Mouse (Mus musculus): Measurements from ENCODE around the gene Cpn1. TPM values are rescaled to one million over a fixed set of nuclear protein-coding genes. Genes with fewer than 3 reads are reported as not detected.
A peak's percentile ranks its signal among the peaks of the same experiment; 100 is the strongest.
"Not testable (repeated sequence)": the region's sequence is repeated elsewhere in the genome, so short reads cannot be mapped to it uniquely, and the experiment has no call there.

Gene Cpn1
- polyA plus RNA-seq, 1 experiment from 2014 or later: 0.26 TPM

DNA sequence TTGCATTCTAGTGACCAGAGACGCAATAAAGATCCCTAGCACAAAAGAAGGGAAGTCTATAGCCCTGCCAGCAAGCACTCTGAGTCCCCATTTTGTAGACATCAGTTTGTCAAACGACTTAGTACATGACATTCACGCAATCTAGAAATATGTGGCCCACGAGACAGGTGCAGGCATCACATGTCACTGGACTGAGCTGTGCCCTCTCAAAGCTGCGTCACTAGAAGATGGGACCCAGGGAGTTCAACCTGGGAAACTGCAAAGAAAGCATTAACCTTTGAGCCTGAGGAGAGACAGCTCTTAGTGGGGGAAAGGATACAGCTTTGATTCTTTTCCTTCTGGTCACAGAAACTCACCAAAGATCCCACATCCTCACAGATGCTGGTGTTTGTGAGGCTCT lies 31.1 kb downstream of the Cpn1 start:
- no peaks in the 10 kb centered on the region for H3K36me3 ChIP-seq
- WGBS: 78% methylated on average over 5 of the region's 5 CpGs
- H3K4me3 ChIP-seq: no peak overlapping the region
- H3K4me2 ChIP-seq (replicated peaks): no peak overlapping the region
- no peaks in the 10 kb centered on the region for H3K9me3 ChIP-seq (replicated peaks)
- no peak for ATAC-seq (ENCODE audit: low FRiP score)
- H3K27me3 ChIP-seq: no peaks in the 10 kb centered on the region
- H3K4me1 ChIP-seq: no peaks in the 10 kb centered on the region
- H3K9ac ChIP-seq: no peak overlapping the region
- H3K27ac ChIP-seq: no peak overlapping the region

DNA sequence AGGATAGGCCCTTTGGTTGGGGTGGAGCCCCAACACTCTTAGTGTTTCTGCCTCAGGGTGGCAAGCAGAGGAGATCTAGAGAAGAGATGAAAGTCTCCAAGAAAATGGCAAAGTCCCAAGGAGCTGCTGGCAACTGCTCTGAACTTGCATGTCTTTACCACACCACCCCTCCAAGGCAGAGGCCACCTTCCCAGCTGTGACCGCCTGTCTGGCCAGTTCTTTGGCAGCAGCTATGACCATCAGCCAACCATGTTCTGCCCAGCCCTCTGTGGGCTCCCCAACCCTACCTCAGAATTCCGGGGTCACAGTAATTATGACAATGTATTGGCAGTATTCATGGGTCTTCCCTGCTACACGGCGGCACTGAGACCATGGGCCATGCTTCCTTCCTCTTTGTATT lies 31.5 kb downstream of the Cpn1 start:
- Histone ChIP-seq H3K4me1 (no peaks in the 10 kb centered on the region), H3K36me3 (no peaks in the 10 kb centered on the region), H3K9ac (no peak overlapping the region), H3K4me3 (no peak overlapping the region), H3K4me2 (replicated peaks) (no peak overlapping the region), H3K27me3 (no peaks in the 10 kb centered on the region), H3K27ac (no peak overlapping the region), H3K9me3 (replicated peaks) (no peaks in the 10 kb centered on the region)
- WGBS: 82% methylated on average over 4 of the region's 4 CpGs
- ATAC-seq (ENCODE audit: low FRiP score): no peak

DNA sequence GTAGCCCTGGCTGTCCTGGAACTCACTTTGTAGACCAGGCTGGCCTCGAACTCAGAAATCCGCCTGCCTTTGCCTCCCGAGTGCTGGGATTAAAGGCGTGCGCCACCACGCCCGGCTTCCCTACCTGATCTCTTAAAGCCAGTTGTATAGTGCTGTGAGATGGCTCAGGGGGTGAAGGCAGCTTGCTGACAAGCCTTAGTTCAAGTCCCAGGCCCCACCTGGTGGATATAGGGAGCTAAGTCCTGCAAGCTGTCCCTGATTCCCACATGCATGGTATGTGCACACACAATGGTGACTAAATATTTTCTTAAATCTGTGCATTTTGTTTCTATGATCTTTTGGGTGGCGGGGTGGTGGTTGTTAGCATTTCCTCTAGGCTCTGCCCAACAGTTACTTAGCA lies 33.4 kb downstream of the Cpn1 start:
- not testable (repeated sequence) for H3K9ac ChIP-seq; H3K36me3 ChIP-seq; ATAC-seq (ENCODE audit: low FRiP score); H3K4me3 ChIP-seq; H3K4me1 ChIP-seq; H3K9me3 ChIP-seq (replicated peaks); H3K27me3 ChIP-seq; H3K27ac ChIP-seq; H3K4me2 ChIP-seq (replicated peaks)
- whole genome bisulfite sequencing: 83% methylated on average over 8 of the region's 8 CpGs

DNA sequence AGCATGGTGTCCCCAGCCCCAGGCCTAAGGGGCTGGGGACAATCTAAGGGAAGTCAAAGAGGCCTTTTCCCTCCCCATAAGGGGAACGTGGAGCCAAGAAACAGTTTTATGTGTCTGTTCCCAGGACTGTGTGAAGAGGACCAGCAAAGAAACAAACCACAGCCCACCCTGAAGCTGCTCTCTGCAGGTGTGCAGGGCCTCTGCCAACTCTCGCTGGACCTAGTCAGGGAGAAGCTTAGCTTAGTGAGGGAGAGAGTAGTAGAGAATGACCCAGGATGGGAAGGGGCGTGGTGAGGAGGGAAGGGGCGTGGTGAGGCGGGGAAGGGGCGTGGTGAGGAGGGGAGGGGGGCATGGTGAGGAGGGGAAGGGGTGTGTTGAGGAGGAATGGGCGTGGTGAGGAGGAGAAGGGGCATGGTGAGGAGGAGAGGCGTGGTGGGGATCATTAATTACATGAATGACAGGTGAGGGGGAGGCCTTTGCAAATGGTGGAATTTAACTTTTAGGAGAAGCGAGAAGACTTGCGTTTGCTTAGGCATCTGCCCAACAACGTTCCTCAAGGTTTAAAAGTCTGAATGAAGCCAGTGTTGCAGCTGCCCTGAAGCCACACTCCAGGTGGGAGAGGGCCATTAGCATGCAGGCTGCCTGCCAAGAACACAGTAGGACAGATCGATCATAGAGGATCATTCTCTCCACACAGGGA lies 37.1 kb downstream of the Cpn1 start:
- ATAC-seq (ENCODE audit: low FRiP score): no peak
- Histone ChIP-seq H3K36me3 (no peaks in the 10 kb centered on the region), H3K4me2 (replicated peaks) (peak overlapping the region; percentile 1; the same call in 1 of the 2 replicates), H3K27ac (no peak overlapping the region), H3K9ac (no peak overlapping the region), H3K27me3 (no peaks in the 10 kb centered on the region), H3K9me3 (replicated peaks) (no peaks in the 10 kb centered on the region), H3K4me1 (peaks cover 6% of the 10 kb centered on the region), H3K4me3 (no peak overlapping the region)
- WGBS: 3% methylated on average over 11 of the region's 12 CpGs

- no peak overlapping the region for H3K4me3 ChIP-seq
- peaks cover 6% of the 10 kb centered on the region for H3K4me1 ChIP-seq
- no peak overlapping the region for H3K9ac ChIP-seq
- no peak overlapping the region for H3K27ac ChIP-seq
- 90% methylated on average over 8 of the region's 8 CpGs for WGBS
- ATAC-seq (ENCODE audit: low FRiP score): no peak
- H3K9me3 ChIP-seq (replicated peaks): no peaks in the 10 kb centered on the region
- no peaks in the 10 kb centered on the region for H3K36me3 ChIP-seq
- no peak overlapping the region for H3K4me2 ChIP-seq (replicated peaks)
- H3K27me3 ChIP-seq: no peaks in the 10 kb centered on the region
Measured at GRCm38 (mm10) chr19:43944566-43944965, 41.8 kb downstream of the Cpn1 start.

DNA sequence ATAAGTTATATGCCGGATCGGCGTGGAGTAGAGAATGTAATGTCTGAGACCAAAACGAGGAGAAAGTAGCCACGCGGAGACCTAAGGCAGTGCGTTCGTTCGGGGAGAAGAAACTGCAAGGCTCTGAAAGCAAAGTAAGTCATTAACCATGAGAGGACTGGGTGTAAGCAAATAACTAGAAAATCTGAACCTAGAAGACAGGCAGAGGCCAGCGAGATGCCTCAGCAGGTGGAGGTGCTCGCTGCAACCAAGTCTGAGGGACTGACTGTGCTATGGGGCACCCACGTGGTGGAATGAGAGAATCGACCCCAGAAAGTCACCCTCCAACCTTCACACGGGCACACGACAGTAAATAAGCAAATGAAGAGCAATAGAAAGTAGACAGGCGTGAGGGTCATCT lies 43.3 kb downstream of the Cpn1 start:
- H3K9me3 ChIP-seq (replicated peaks): no peaks in the 10 kb centered on the region
- WGBS: 76% methylated on average over 16 of the region's 16 CpGs
- ATAC-seq (ENCODE audit: low FRiP score): no peak
- H3K27me3 ChIP-seq: no peaks in the 10 kb centered on the region
- no peak overlapping the region for H3K4me3 ChIP-seq
- H3K9ac ChIP-seq: no peak overlapping the region
- no peak overlapping the region for H3K27ac ChIP-seq
- H3K4me1 ChIP-seq: no peaks in the 10 kb centered on the region
- no peak overlapping the region for H3K4me2 ChIP-seq (replicated peaks)
- H3K36me3 ChIP-seq: no peaks in the 10 kb centered on the region

- no peaks in the 10 kb centered on the region for H3K4me1 ChIP-seq
- H3K27me3 ChIP-seq: no peaks in the 10 kb centered on the region; the same call in 1 of the 2 replicates
- peak within 1 kb of the TSS; percentile 82 for H3K4me3 ChIP-seq
Measured at GRCm38 (mm10) chr19:43939769-43940689, 46.3 kb downstream of the Cpn1 start, which contains the start of gene Dnmbp. TSS of gene Dnmbp (minus strand) at chr19:43940191.

DNA sequence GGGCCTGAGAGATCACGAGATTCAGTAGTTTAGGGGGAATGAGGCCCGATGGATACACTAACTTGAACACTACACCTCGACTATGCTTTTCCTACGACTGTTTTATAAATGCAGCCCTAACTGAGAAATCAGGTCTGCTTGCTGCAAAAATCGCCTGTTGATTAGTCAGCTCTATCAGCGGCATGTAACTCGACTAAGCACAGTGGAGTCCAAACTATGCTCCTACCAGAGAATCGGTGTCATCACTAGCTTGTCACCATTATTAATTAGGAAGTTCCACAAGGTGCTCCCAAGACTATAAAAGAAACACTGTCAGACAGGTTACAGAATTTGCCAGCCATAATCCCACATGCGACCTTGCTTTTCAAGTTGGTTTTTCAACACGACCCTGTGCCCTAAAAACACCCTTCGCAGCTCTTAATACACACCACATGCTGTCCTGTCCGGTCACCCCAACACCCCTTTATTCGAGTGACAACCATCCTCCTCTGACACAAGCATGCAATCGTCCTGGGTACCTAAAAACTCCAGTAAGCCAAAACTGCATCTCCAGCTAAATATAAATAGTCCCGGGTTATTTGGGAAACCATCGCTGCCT lies 47.1 kb downstream of the Cpn1 start:
- H3K36me3 ChIP-seq: no peaks in the 10 kb centered on the region
- ATAC-seq (ENCODE audit: low FRiP score): 0 out of 2 replicates have a peak, but pooled peaks have one; percentile 6
- peak overlapping the region; percentile 82 for H3K4me3 ChIP-seq
- H3K9me3 ChIP-seq (replicated peaks): no peaks in the 10 kb centered on the region
- H3K4me2 ChIP-seq (replicated peaks): peak overlapping the region; percentile 82
- H3K27ac ChIP-seq: no peak overlapping the region
- H3K27me3 ChIP-seq: no peaks in the 10 kb centered on the region; the same call in 1 of the 2 replicates
- H3K4me1 ChIP-seq: no peaks in the 10 kb centered on the region
- peak overlapping the region; percentile 82 for H3K9ac ChIP-seq
- 36% methylated on average over 16 of the region's 16 CpGs for WGBS

More at GRCm38 (mm10) chr19:43939769-43940689, 46.3 kb downstream of the Cpn1 start, which contains the start of gene Dnmbp:
- peak; percentile 81 for ATAC-seq (ENCODE audit: low FRiP score)
- WGBS: 4% methylated on average over 80 of the region's 94 CpGs
- peak within 1 kb of the TSS; percentile 82 for H3K9ac ChIP-seq
- peak within 1 kb of the TSS; percentile 82 for H3K4me2 ChIP-seq (replicated peaks)
- peak within 1 kb of the TSS; percentile 12; the same call in 1 of the 2 replicates for H3K27ac ChIP-seq
- no peaks in the 10 kb centered on the region for H3K36me3 ChIP-seq
- no peaks in the 10 kb centered on the region for H3K9me3 ChIP-seq (replicated peaks)

DNA sequence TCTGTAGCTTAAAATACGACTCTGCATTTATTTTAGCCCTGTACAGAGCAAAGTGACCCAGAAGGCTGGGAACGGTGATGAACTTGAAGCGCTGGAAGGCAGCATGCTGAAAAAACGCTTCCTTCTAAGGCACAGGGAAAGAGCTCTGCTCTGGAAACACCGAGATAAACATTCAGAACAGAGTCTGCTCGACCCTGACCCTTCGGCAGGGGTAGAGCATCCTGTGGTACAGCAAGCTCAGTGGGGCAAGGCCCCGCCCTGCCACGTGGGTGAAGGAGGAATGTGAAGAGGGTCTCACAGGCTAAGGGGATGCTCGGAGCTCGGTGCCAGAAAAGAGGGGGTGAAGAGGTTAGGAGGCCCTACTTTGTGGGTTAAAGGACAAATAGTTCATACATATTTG lies 48.0 kb downstream of the Cpn1 start:
- Histone ChIP-seq H3K4me1 (no peaks in the 10 kb centered on the region), H3K4me2 (replicated peaks) (no peak overlapping the region; the same call in 1 of the 2 replicates), H3K9ac (no peak overlapping the region; the same call in 1 of the 2 replicates), H3K4me3 (no peak overlapping the region), H3K27me3 (no peaks in the 10 kb centered on the region; the same call in 1 of the 2 replicates), H3K36me3 (no peaks in the 10 kb centered on the region), H3K27ac (no peak overlapping the region), H3K9me3 (replicated peaks) (no peaks in the 10 kb centered on the region)
- WGBS: 47% methylated on average over 11 of the region's 11 CpGs
- no peak for ATAC-seq (ENCODE audit: low FRiP score)

DNA sequence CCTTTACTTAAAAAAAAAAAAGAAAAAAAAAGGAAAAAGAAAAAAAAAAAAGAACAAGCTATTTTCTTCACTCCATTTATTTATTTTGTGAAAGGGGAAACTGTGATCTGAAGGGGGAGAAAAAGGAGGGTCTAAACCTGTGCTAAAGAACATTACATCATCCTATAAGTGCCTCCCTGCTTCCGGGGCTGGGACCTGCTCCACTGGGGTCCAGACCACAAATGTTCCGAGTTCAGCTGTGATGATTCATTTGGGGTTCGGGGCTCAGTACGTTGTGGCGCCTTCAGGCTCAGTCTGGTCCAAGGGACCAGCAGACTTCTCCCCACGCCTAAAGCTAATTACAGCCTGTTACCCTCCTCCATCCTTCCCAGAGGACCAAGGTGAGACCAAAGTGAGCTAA lies 55.4 kb downstream of the Cpn1 start:
- Histone ChIP-seq H3K4me1 (peaks cover 10% of the 10 kb centered on the region), H3K9ac (no peak overlapping the region), H3K4me3 (no peak overlapping the region), H3K27ac (no peak overlapping the region), H3K4me2 (replicated peaks) (no peak overlapping the region), H3K36me3 (no peaks in the 10 kb centered on the region), H3K27me3 (no peaks in the 10 kb centered on the region), H3K9me3 (replicated peaks) (no peaks in the 10 kb centered on the region)
- WGBS: 91% methylated on average over 6 of the region's 6 CpGs
- no peak for ATAC-seq (ENCODE audit: low FRiP score)

DNA sequence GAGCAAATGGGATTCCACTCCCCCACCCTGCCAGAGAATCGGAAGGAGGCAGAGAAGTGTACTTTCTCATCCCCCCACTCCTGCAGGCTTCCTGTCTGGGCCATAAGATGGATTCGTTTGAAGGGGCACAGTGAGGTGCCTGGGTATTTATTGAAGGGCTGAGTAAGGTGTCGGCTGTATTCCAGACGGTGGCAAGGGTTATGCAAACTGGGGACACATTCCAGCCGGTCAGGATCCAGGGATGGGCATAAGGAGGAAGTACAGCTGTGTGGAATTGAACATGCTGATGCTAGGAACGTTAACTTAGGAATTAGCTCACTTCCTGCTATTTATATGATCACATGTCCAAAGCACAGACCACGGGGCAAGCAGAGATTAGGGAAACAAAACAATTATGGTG lies 56.0 kb downstream of the Cpn1 start:
- Histone ChIP-seq H3K4me1 (peaks cover 10% of the 10 kb centered on the region), H3K27me3 (no peaks in the 10 kb centered on the region), H3K9ac (0 out of 2 replicates have a peak overlapping the region, but pooled peaks have one; percentile 23), H3K9me3 (replicated peaks) (no peaks in the 10 kb centered on the region), H3K36me3 (no peaks in the 10 kb centered on the region), H3K4me3 (no peak overlapping the region), H3K27ac (no peak overlapping the region), H3K4me2 (replicated peaks) (peak overlapping the region; percentile 17; the same call in 1 of the 2 replicates)
- WGBS: 32% methylated on average over 7 of the region's 7 CpGs
- ATAC-seq (ENCODE audit: low FRiP score): no peak

- Histone ChIP-seq H3K9ac (0 out of 2 replicates have a peak overlapping the region, but pooled peaks have one; percentile 23), H3K9me3 (replicated peaks) (no peaks in the 10 kb centered on the region), H3K4me2 (replicated peaks) (peak overlapping the region; percentile 17; the same call in 1 of the 2 replicates), H3K27me3 (no peaks in the 10 kb centered on the region), H3K36me3 (no peaks in the 10 kb centered on the region), H3K4me3 (no peak overlapping the region), H3K27ac (no peak overlapping the region), H3K4me1 (peaks cover 10% of the 10 kb centered on the region)
- ATAC-seq (ENCODE audit: low FRiP score): no peak
- WGBS: 19% methylated on average over 11 of the region's 11 CpGs
Measured at GRCm38 (mm10) chr19:43929869-43930268, 56.5 kb downstream of the Cpn1 start.

All from hindbrain, embryonic 12.5 days (tissue).